Mouse (Mus musculus) liver (tissue): ENCODE results near the gene Crbn.

Experiments used
- DNase-seq: peaks from one replicate; pipeline ENCODE4 v3.0.0-alpha.2; 2020; ENCODE audit warnings: mixed read lengths

Crbn gene

DNA sequence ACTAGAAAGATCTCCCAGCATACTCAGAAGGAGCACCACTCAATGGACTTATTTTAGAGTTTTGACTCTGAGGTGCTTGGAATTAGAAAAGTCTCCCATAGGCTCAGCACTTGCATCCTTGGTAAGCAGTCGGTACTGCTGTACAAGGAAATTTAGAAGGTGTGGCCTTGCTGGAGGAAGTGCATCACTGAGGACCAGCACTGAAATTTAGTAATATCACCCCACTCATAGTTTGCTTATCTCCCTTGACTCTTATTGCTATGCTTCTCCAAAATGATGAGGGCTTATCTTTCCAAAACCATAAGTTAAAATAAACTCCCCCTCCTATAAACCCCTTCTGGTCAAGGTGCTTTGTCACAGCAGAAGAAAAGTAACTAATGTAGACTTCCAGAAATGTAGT lies 38.4 kb downstream of the Crbn start:
- no peak for DNase-seq

DNA sequence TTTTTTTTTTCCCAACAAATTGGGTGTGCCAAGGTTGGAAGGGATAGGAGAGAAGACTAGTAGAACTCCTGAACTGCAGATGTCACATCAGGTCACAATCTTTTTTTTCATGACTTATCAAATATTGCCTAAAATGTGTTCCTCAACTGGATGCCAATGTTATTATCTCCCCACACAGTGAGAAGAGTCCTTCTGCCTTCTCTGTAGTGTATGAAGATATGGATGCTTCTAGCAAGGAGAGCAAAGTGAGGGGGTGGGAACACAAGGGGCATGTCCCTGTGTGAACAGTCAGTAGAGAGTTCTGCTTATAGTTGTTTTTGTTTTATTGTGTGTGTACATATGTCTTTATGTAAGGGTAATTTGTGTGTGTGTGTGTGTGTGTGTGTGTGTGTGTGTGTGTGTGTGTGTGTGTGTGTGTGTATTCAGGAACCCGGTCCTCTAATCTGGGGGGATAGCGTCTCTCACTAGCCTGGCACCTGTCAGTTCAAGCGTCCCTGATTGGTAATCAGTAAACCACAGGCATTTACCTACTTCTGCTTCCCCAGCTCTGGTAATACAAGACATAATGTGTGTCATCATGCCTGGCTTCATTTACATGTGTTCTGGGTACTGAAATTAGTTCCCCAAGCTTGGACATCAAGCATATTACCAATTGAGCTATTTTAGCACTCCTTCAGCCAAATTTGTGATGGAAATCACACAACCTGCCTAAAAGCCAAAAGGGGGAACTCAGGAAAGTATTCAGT lies 39.2 kb downstream of the Crbn start:
- DNase-seq: no peak

DNA sequence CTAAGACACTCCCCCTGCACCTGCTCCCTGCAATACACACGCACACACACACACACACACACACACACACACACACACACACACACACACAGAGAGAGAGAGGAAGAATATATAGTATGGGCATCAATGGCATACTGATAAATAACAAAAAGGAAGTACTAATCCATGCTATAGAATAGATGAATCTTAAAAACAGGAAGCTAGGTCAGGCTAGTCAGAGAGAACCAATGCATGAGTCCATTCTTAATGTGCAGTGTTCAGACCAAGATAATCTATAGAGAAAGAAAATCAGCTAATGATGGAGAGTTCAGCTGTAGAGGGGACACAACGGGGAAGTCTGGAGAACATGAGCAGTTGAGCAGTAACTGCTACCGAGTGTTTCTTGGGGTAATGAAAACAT lies 41.6 kb downstream of the Crbn start:
- no peak for DNase-seq

DNA sequence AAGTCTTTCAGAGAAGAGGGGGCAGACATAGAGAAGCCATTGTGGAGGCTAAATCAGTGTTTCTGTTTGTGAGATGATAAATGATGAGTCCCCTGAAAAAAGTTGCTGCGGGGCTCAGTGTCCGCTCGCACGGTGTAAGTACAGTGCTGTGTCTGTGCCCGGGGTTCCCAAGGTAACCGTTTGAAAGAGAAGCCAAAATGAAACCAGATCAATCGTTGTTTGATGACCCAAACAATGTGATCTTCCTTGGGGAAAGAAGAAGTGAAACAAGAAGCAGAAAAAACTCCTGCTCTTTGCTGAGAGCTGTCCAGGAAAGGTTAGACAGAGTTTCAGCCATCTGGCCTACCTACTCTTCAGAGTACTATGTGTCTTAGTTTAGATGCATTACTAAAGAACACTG lies 49.6 kb downstream of the Crbn start:
- no peak for DNase-seq

DNA sequence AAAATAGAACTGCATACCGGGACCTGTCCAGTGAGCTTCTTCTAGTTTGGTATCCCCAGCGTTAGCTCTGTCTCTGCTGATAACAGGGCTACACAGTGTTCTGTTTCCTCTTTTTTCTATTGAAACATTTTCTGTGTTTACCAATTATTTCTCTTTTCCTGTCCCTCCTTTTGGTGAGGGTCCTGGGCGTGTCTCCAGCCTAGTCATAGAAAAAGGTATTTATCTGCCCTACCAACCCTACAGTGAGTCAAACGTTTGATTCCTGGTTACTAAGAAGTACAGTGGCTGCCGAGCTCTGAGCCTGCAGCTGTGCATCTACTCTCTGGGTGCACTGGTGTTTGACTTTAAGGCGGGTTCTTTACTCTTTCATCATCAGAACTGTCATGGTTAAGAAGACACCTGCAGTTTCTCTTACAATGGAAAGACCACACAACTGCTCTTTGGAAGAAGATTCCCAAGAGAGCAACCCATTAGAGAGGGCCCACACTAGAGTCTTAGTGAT lies 50.9 kb downstream of the Crbn start, which contains the start of gene Il5ra:
TSS of gene Il5ra (minus strand) at position 151 of the 502 bp plus-strand sequence.
- DNase-seq: no peak

DNA sequence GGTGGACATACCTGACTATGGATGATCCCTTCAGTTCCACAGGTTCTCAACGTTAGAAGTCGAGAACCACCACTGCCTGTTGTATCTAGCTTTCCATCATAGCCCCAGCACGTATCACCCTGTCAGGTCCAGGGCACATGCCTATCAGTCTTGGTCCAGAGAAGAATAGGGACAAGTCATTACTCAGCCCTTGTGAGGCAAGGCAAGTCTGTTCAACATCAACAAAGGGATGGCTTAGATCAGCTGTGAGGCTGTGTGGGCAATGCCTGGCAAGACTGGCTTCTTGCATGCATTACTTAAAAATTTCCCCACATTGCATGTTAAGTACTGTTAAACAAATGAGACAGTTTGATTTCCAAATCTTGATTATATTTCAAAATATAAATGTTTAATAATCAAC lies 52.1 kb downstream of the Crbn start:
- DNase-seq: no peak

DNA sequence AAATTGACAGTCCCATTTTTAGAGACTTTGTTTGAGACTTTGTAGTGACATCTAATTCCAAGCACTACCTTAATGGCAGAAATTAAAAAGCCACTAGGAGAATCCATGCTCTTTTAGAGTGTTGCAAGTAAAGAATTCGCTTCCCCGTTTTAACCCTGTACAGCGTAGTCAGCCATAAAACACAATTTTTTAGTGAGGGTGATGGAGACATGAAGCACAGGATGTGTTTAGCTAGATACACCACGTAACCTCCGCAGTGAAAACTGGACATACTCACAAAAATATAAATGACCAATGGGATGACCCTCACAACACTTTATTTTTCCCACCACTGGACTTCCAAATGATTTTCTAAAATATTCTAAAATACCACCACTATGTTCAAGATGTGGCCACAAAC lies 52.6 kb downstream of the Crbn start:
- DNase-seq: no peak

DNA sequence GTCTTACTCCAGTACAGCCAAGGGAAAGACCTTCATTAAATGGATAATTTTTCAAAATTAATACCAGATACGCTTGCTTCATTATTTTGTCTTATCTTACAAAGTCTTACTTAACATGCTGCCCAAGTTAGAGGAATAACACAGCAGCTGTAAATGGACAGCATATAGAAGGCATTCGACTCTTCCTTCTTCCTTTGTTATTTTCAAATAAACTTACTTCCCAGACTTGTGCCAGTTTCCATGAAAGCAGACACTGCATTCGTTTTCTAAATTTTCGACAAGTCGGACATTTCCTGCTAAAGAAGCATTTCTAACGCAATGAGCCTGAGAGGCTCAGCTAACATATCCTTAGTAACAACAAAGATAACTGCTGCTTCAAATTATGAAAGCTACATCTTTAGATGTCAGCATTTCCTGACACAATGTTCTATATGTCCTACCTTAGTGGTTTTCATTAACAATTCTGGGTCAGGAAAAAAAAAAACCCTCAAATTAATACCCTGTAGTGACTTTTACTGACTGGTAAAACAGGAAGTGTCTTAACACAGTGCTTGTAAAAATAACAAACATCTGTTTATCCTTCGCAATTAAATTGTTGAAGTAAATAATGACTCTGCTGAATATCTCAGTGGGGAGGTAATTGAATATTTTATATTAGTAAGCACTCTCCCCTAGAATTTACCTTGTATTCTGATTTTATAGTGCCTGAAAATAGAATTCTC lies 54.0 kb downstream of the Crbn start:
- no peak for DNase-seq

DNA sequence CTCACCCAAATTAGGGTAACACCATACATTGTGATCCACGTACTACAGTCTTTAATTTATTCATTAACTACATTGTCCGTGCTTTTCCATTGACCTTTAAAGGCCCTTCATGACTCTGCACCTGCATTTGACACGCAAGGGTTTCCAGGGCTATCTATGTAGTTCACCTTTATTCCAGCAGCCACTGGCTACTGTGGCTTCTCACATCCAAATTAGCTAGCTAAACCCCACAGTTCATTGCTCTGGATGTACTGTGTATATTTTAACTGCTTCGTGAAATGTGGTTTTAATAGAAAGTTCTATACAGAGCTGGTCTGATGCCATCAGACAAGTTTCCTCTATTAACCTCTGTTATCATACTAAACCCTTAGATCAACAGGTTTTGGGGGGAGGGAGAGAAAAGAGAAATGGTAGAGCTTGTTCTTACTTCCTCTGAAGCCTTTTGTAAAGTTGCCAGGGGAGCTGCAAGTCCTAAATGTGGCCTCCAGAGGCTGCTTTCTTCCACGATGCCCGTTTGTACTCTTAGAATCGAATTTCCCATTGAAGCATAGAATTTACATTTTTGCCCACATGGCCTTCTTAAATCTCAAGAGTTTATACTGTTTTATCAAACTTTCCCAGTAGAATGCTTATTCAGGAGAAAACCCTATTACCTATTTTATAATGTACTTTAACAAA lies 56.2 kb downstream of the Crbn start:
- DNase-seq: no peak

DNA sequence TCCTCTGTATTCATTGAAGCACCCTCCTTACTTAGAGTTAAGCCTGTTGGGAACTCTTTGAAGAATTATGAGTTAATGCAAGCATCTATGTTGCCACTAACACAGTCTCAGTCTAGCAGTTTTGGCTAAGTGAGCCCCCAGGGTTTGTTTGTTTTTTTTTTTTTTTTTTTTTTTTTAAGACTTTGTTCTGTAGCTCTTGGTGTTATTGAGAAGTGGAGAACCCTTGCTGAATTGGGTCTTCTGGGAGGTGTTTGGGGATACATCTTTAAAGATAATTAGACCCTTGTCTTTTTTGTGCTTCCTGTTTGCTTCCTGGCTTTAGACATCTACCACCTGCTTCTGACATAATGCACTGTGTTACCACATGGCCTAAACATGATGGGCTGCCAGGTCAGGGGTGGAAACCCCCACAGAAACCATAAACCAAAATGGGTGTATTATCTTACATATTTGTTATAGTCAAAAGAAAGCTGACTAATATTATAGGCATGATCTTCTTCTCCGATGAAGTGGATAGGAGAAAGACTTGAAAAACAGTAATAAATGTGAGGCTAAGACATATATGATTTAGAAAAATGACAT lies 59.5 kb downstream of the Crbn start:
- no peak for DNase-seq

DNA sequence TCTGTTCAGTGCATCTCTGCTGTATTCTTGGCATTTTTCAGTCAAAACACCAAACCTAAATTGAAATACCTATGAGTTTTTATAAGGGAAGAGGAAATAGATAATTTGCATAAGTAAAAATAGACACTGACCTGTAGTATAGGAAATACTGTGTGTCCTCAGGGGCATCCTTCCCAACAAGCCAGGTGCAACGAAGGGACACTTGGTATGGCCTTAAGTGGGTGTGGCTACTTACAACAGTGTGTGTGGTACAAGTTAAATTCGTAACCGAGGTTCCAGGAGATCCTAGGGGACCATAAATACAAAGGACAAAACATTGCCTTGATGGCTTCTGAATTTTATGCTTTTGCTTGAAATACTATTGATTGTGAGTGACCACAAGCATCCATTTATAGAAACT lies 61.6 kb downstream of the Crbn start:
- no peak for DNase-seq

DNA sequence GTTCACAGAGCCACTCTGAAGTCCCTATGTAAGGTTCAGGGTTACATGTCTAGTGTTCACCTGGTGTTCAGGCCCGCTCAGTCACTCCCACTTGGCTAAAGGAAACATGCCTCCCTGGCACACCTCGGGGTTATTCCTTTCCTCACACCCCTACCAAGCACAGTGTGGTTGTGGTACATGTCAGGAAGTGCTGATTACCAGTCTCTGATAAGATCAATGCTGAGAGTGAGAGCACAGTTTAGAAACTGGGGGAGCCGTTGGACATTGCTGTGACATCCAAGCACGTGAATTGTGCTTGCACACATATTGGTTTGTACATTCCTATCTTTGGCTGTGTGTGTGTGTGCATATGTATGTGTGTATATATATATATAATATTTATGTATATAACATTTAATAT lies 67.3 kb downstream of the Crbn start:
- no peak for DNase-seq
